Mouse (Mus musculus) megakaryocyte, embryonic 14.5 days (primary cell): ENCODE measurements around the gene Tead2. TPM values are rescaled to one million over a fixed set of nuclear protein-coding genes. Genes with fewer than 3 reads are reported as not detected.
A peak's percentile ranks its signal among the peaks of the same experiment; 100 is the strongest.
"Not testable (repeated sequence)": the region's sequence is repeated elsewhere in the genome, so short reads cannot be mapped to it uniquely, and the experiment has no call there.

ENCODE experiments used
- H3K27me3 ChIP-seq: replicated peaks from 2 replicates; pipeline ENCODE3; 2012; ENCODE audit warnings: inconsistent platforms
- H3K36me3 ChIP-seq: replicated peaks from 2 replicates; pipeline ENCODE3; 2012; ENCODE audit warnings: low read length, inconsistent platforms, mixed read lengths
- H3K4me1 ChIP-seq: 2 replicates; pipeline ENCODE4 v1.6.1; 2012; ENCODE audit warnings: inconsistent platforms
- H3K4me3 ChIP-seq: replicated peaks from 2 replicates; pipeline ENCODE3; 2012; ENCODE audit warnings: moderate library complexity, mild to moderate bottlenecking, inconsistent platforms
- H3K9me3 ChIP-seq: 2 replicates; pipeline ENCODE4 v1.6.1; 2012; ENCODE audit warnings: inconsistent platforms
- FLI1 ChIP-seq: IDR thresholded peaks from 2 replicates; pipeline ENCODE4 v1.6.1; 2012; ENCODE audit warnings: low read length, inconsistent platforms, mixed read lengths
- GATA1 ChIP-seq: IDR thresholded peaks from 3 replicates; pipeline ENCODE4 v1.6.1; 2012; ENCODE audit warnings: mixed read lengths, low read length, inconsistent platforms, borderline replicate concordance
- polyA plus RNA-seq: library from polyadenylated mRNA; stranded (reverse); fragments of >175 nt; gene quantifications from 2 replicates; pipeline ENCODE4 v1.2.3, GENCODE M21; 2012; ENCODE audit warnings: low replicate concordance; ENCODE audit not compliant: insufficient read depth

Gene Tead2
- polyA plus RNA-seq, 1 experiment: not detected

DNA sequence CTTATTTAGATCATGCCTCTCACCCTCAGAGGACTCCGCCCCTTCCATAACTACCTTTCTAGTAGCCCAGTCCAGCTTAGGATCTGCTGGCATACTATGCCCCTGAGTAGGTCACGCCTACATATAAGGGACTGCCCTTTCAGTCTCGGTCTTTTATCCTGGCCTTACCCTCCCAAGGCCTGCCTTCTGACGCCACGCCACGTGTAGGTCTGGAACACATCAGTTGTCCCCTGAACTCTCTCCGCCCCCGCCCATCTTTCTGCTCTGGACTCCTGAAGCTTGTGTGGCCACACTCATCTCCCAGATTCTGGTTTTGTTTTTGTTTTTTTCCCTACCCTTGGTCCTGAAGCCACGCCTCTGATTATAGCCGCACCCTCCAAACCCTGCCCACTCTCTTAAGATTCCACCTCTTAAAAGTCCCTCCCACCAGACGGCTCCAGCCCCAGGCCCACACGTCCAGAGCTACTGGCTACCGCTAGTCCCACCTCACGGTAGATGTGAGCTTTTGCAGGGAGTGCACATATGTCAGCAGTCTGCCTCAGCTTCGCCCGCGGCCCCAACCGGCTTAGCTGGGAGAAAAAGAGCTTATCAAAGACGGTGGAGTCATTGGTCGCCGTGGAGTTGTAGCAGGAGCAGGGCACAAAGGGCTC is 19.5 kb downstream of the Tead2 start:
- Histone ChIP-seq H3K9me3 (no peaks in the 10 kb centered on the region), H3K27me3 (peaks cover 3% of the 10 kb centered on the region), H3K4me1 (peaks cover 79% of the 10 kb centered on the region), H3K36me3 (peaks cover 63% of the 10 kb centered on the region), H3K4me3 (no peak overlapping the region)
- TF ChIP-seq FLI1 (no peak), GATA1 (no peak)

DNA sequence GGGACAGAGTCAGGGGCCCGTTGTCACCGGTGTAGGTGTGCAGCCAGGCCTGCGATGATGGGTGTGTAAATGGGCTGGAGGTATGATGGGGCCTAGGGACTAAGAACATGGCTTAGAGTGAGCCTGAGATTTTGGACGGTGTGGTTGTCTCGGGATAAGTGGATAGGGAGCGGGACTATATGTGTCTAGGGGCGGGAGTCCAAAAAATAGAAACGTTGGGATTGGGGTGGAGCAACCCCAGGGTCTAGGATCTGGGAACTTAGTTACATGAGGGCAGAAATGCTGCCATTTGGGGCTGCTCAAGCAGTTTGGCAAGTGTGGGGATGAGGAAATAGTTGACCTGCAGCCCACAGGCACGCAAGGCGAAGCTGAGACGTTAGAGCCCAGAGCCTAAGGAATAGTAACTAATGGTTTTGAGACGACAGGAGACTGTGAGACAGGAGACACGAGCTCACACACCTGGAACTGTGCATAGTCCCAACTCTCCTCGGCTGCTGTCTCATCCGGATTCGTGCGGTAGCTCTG is 20.2 kb downstream of the Tead2 start:
- Histone ChIP-seq H3K4me3 (peak overlapping the region; percentile 14), H3K27me3 (peaks cover 3% of the 10 kb centered on the region), H3K36me3 (peaks cover 63% of the 10 kb centered on the region), H3K9me3 (no peaks in the 10 kb centered on the region), H3K4me1 (peaks cover 80% of the 10 kb centered on the region)
- TF ChIP-seq GATA1 (no peak), FLI1 (no peak)

GRCm38 (mm10) chr7:45237747-45238699 is 22.5 kb downstream of the Tead2 start:
- Histone ChIP-seq H3K4me3 (peak overlapping the region; percentile 93), H3K27me3 (no peaks in the 10 kb centered on the region), H3K36me3 (peaks cover 44% of the 10 kb centered on the region), H3K9me3 (no peaks in the 10 kb centered on the region), H3K4me1 (peaks cover 68% of the 10 kb centered on the region)
- TF ChIP-seq GATA1 (no peak), FLI1 (no peak)

DNA sequence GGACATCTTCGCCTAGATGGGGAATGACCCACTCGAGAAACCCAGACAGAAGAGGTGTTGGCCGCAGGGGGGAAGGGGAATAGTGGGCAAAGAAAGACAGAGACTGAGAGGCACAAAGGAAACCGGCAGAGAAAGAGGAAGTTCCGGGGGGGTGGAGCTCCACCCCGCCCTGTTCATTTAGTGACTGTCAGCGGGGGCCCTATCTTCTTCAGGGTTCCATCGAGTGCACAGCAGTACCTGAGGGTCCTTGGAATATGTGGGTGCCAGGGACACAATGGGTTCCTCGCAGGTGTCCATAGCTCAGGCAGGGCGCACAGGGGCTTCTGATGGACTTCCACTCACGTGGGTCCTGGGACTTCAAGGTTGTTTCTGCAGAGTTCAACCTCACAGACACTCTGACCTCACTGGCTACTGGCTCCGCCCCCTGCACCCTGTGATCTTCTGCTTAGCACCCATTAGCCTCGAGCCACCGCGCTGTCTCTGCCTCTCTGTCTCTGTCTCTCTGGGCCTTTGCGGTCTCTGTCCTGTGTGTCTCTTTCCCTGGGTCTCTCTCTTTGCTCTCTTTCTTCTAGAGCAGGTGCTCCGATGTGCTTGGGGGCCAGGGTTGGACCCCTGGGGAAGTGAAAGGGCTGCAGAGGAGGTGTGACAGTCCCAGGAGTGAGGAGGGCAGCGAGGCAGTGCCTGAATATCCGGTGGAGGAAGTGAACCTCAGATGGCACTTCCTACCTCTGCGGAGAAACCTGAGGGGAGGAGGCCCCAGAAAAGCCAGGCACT is 23.4 kb downstream of the Tead2 start, which contains the start of gene Cd37:
Gene Cd37, minus strand, starts transcription at position 393 of the 774 bp plus-strand sequence.
- Histone ChIP-seq H3K36me3 (peaks cover 35% of the 10 kb centered on the region), H3K27me3 (no peaks in the 10 kb centered on the region), H3K4me1 (peaks cover 60% of the 10 kb centered on the region), H3K9me3 (no peaks in the 10 kb centered on the region), H3K4me3 (peak within 1 kb of the TSS; percentile 93)
- TF ChIP-seq GATA1 (no peak), FLI1 (no peak)

DNA sequence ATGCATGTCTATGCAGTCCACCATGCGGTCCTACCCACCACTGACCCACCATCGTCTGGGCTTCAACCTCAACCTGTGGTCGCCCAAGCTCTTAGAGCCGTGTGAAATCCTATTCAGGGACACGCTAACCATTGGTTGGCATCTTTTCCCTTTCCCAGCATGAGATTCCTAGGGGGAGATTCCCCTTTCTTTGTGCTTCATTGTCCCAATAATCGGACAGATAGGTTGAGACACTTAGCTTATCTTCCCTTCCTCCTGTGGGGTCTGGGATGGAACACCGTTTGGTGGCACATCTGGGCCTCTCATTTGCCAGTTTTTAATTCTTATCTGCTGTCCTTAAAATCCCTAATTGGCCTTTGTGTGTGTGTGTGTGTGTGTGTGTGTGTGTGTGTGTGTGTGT is 24.6 kb downstream of the Tead2 start:
- Histone ChIP-seq H3K27me3 (no peaks in the 10 kb centered on the region), H3K4me3 (no peak overlapping the region), H3K4me1 (peaks cover 48% of the 10 kb centered on the region), H3K9me3 (no peaks in the 10 kb centered on the region), H3K36me3 (peaks cover 23% of the 10 kb centered on the region)
- TF ChIP-seq FLI1: no peak
- TF ChIP-seq GATA1: no peak

DNA sequence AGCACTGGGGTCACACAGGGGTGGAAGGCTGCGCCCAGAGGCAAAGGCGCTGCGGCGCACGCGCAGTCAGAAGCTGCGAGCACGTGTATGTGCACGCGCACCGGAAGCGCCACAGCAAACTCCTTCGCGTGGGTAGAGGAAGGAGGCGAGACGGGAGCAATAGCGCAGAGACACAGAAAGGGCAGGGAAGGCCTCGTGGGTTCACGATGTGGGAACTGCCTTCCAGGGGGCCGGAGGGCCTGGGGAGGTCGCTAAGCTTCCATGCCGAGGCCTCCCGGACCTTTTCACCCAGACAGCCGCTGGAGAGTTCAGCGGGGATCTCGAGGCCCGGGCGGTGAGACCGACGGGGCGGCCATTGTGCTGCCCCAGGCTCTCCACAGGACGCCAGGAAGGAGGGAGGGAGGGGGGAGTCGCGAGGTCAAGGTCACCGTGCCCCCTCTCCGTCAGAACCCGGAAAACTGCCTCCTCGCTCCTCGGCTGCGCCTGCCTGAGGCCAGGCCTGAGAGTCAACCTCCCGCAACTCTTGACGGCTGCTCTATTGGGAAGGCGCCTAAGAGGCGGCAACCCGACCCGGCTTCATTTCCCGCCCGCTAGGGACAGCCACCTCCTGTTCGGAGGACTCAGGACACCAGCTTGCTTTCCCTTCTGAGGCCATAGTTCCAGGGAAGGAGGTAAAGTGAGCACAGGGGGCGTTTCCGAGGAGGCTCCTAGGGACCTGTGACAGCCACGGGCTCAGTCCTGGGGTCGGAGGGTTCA is 25.3 kb downstream of the Tead2 start, which contains the start of gene Slc6a16:
Gene Slc6a16, plus strand, starts transcription at position 453 of the 756 bp plus-strand sequence.
- no peak for TF ChIP-seq FLI1
- TF ChIP-seq GATA1: no peak
- no peaks in the 10 kb centered on the region for H3K9me3 ChIP-seq
- H3K27me3 ChIP-seq: no peaks in the 10 kb centered on the region
- no peak within 1 kb of the TSS for H3K4me3 ChIP-seq
- H3K4me1 ChIP-seq: peaks cover 41% of the 10 kb centered on the region
- peaks cover 16% of the 10 kb centered on the region for H3K36me3 ChIP-seq

GRCm38 (mm10) chr7:45241389-45241749 is 25.8 kb downstream of the Tead2 start:
- no peak overlapping the region for H3K4me3 ChIP-seq
- peaks cover 11% of the 10 kb centered on the region for H3K36me3 ChIP-seq
- TF ChIP-seq FLI1 (no peak), GATA1 (no peak)
- H3K27me3 ChIP-seq: no peaks in the 10 kb centered on the region
- peaks cover 36% of the 10 kb centered on the region for H3K4me1 ChIP-seq
- no peaks in the 10 kb centered on the region for H3K9me3 ChIP-seq

DNA sequence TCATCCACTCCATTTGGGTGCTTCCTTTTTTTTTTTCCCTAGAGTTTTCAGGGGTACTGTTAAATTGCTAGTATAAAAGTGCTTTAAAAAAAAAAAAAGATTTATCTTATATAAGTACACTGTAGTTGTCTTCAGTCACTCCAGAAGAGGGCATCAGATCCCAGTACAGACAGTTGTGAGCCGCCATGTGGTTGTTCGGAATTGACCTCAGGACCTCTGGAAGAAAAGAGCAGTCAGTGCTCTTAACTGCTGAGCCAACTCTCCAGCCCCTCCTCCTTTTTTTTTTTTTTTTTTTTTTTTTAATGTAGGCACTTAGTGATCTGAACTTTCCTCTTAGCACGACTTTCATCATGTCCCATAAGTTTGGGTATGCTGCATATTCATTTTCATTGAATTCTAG is 32.1 kb downstream of the Tead2 start:
- no peaks in the 10 kb centered on the region for H3K4me1 ChIP-seq
- no peaks in the 10 kb centered on the region for H3K27me3 ChIP-seq
- H3K9me3 ChIP-seq: no peaks in the 10 kb centered on the region
- no peaks in the 10 kb centered on the region for H3K36me3 ChIP-seq
- TF ChIP-seq GATA1: no peak
- no peak overlapping the region for H3K4me3 ChIP-seq

GRCm38 (mm10) chr7:45253806-45254205 is 38.3 kb downstream of the Tead2 start:
- peaks cover 22% of the 10 kb centered on the region for H3K27me3 ChIP-seq
- peaks cover 10% of the 10 kb centered on the region; the same call in 1 of the 2 replicates for H3K4me1 ChIP-seq
- TF ChIP-seq FLI1 (no peak), GATA1 (no peak)
- H3K9me3 ChIP-seq: no peaks in the 10 kb centered on the region
- H3K36me3 ChIP-seq: no peaks in the 10 kb centered on the region
- H3K4me3 ChIP-seq: no peak overlapping the region

DNA sequence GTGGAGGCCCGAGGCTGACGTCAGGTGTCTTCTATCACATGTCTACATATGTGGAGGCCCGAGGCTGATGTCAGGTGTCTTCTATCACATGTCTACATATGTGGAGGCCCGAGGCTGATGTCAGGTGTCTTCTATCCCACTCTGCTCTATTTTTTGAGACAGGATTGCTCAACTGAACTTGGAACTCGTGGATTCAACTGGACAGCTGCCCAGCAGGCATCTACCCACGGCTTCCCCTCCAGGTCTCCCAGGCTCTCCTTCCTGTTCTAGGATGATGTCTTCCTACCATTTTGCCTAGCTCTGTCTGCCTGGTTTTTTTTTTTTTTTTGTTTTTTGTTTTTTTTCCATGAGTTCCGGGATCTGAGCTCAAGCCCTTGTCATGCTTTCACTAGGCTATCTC is 40.3 kb downstream of the Tead2 start:
- not testable (repeated sequence) for H3K9me3 ChIP-seq, H3K36me3 ChIP-seq, H3K4me3 ChIP-seq
- Histone ChIP-seq H3K27me3 (peaks cover 42% of the 10 kb centered on the region), H3K4me1 (peaks cover 26% of the 10 kb centered on the region; the same call in 1 of the 2 replicates)
